Mouse (Mus musculus) right cerebral cortex, postnatal 36 days (tissue): Measurements from ENCODE around the gene Olfr160.

Experiments used
- DNase-seq, 2 experiments: peaks; one replicate each; pipeline ENCODE4 v3.0.0; 2022; ENCODE audit warnings: low spot score in 2 of 2, mixed read lengths in 1 of 2

Gene Olfr160

DNA sequence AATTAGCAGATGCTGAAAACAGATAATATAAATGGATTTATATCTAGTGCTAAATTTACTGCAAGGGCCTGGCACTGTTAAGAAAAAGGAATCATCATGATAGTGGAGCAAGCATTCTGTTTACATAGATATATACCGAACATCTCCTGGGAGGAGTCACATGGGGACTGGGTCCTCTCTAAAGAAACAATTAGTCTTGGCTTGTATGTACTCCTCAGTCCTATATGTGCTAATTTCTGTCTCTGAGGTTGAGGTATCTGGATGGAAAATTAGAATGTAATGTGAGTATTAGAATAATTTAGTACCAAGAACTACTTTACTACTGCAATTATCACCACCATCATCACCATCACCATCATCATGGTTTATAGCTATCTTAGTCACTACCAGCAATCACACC is at the start of gene Olfr160:
TSS of gene Olfr160 (minus strand) at position 101 of the 400 bp plus-strand sequence.
- no peak for DNase-seq

DNA sequence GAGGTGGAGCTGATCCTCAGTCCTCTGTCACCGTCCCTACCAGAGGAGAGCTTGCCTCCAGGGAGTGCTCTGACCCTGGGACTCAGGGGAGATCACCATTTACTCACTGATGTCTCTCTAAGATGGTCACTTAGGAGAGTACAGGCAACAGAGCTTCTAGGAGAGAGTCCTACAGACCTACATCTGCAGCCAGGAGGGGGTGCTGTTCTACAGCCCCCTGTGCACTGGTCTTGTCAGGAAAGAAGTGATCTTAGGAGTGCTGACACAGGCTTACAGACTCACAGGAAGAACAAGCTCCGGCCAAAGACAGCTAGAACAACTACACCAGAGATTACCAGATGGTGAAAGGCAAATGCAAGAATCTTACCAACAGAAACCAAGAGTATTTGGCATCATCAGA is 46.5 kb upstream of the Olfr160 start:
- DNase-seq, result no peak

DNA sequence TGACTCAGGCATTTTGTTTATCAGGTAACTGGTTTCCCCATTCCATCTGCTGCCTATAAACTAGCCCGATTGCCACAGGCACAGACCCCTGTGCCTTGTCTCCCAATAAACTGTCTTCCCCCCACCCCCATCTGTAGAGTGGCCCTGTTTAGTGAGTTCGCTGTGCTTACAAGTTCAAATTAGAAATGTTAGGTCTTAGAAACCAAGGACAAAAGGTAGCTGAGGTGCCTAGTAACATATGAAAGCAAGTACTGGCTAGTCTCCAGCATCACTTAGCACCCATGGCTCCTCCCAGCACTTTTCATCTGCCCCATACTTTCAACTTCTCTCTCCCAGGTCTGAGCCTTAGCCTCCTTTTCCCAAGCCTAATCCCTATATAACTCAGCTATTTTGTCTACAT is 45.7 kb upstream of the Olfr160 start:
- DNase-seq, result no peak

DNA sequence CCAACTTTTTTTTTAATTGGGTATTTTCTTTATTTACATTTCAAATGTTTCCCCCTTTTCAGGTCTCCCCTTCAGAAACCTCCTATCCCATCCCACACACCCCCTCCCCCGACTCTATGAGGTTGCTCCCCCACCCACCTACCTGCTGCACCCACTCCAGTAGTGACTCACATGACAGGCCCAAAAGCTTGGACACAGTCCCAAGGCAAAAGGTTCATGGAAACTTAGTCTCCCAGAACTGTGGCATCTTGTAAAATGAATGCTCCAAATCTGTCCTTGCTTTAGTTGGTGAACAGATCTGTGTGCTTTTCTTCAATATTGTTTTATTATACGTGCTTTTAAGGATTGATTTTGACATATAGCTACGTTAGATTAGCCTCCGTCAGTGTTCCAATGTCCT is 36.0 kb upstream of the Olfr160 start:
- no peak for DNase-seq

DNA sequence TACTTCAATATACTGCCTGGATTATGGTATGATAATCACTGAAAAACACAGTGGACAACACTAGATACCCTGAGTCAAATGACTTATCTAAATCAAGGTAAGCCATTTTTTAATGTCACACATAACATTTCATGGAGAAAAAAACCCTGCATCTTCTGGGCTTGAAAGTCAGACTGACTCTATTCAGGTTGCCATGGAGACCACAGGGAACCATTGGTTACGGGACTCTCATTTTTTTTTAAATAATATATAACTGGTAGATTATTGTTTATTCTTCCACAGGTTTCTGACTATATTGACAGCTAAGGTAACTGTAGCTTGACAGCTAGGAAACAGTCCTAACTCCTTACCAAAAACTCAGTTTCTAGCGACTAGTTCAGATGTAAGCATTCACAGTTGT is 35.4 kb upstream of the Olfr160 start:
- no peak for DNase-seq

DNA sequence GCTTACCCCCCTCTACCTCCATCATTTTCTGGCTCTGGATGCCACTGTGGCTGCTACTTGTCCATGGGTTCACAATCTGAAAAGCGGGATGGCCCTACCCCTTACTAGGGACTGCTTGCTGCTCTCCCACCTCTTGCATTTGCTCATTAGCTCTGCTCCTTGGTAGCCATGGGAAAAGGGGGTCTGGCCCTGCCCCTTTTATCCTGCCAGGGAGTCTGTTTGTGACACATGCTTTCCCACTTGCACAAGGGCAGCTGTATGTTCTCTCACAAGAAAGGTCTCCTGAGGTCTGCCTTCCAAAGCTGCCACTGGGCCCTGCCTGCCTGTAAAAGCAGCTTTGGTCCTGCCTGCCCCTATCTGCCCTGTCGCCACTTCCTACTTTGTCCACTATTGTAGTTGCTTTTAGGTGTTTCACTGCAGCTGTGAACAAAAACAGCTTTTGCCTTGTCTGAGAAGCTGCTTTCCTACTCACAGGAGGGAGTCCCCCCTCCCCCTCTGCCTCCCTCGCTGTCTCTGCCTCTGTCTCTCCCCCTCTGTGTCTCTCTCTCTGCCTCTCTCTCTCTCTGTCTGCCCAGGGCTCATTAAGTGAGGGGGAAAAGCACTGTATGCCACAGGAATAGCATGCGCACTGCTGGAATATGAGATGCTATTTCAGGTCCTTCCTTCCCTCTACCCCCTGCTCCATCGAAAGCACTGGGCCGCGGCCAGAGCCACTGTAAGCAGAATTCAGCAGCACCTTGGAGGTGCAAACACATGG is 34.4 kb upstream of the Olfr160 start:
- DNase-seq, result peak; percentile 12 to 28

DNA sequence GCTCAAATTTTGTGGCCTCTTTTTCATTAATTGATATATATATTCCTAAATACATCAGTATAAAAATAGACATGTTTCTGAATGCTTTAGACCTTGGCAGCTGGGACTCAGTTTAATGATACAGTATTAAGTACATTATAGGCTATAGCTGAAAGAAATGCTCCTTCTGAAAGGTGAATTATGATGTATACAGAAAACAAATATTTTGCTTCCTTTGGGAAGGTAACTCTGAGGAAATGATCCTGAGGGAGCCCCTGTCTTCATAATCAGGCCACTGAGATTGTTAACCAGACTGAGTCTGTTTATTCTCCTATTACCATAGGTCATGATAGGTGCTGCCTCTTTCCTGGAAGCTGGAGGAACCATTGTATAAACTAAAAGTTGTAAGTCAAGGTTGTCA is 28.8 kb upstream of the Olfr160 start, which contains the start of gene Olfr874:
TSS of gene Olfr874 (plus strand) at position 301 of the 400 bp plus-strand sequence.
- no peak for DNase-seq

DNA sequence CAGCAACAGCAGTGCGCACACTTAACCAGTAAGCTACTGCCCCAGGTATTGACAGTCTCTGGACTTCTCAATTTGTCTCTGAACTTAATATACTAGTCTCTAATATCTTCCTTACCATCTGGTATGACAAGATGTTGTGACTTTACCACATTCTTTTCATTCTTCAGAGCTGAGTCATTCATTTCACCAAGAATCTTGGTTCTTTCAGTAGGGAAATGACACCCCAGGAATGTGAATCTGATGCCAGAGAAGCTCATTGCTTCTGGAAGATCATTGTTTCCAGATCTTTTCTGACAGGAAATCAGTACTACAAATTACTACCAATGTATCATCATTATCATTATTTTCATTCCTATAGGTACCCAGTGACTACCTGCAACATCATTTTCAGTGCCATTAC is 18.3 kb upstream of the Olfr160 start:
- DNase-seq, result no peak

DNA sequence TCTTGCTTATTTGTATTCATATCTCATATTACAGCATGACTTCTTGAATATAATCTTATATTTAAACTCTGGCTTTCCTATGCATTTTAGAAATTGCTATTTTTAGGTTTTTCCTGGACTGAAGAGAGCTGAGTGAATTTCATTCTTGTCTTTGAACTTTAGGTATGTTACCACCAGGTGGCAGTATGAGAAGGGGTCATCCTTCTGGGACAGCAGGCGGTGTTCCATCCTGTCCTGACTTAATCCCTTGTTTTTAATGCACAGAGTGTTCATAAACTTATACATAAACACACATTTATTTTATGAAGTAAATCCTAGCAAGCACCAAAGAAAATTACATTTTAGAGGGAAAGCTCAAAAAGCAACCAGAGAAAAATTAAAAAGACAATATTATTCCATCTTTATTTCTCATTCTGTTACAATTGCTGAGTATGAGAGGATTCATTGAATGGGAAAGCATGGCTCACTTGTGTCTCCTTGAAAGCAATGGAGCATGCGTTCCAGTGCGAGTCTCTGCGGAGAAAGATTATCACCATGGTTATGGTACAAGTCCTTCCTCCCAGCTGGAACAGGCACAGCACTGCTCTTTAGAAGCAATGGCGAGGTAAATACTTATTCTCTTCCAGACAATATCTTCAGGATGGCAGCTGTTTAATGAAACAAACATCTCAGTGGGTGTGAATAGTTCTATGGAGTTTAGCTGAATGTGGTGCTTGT is 25.9 kb downstream of the Olfr160 start:
- DNase-seq, result no peak

DNA sequence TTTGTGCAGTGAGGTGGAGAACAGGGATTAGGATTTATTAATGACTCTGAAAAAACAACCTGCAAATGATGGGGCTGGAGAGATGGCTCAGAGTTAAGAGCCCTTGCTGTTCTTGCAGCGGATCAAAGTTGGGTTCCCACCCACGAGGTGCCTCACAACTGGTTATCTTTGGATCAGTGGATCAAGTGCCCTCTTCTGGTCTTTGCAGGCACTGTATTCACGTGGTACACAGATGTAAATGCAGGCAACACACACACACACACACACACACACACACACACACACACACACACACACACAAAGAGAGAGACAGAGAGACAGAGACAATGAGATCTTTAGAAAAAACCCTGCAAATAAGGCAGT is 28.1 kb downstream of the Olfr160 start:
- DNase-seq, result no peak

DNA sequence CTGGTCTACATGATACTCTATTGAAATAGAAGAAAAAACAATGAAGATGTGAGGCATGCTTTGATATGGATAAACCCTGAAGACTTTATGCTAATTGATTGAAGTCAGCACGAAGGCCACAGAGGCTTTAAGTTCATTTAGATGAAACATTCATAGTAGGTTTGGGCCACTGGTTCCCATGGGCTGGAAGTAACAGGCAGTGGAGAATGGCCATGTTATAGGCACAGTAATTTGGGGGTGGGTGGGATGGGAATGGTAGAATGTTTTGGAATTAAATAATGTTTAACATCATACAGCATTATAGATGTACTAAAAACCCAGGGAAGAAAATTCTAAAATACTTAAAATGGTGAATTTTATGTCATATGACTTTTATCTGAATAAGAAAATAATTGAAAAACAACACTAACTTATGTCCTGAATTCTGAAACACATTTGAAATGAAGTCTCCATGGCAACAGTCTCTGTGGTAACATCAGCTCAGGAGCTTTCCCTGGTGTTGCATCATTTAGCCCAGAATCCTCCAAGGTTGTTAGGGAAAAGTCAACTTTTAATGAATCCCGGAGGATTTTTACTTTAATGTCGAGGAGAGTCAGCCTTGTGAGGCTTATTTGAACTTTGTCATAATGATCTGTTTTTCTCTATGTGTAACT is 28.6 kb downstream of the Olfr160 start:
- no peak for DNase-seq

DNA sequence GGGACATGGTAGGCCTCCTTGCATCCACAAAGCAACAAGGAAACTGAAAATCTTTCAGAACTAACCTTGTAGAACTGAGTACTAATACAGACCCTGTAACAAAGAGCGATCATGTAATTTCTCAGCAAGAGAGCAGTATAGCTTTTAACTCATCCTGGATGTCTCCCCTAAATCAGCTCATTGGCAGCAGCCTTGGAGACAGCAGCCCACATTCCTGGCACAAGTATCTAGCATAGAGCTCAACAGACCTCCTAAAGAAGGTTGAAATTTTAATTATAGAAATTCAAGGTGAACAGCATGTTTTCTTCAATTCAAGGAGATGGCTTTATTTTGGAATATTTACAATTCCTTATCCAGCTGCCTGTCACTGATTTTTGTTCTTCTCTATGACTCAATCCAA is 34.9 kb downstream of the Olfr160 start:
- no peak for DNase-seq

DNA sequence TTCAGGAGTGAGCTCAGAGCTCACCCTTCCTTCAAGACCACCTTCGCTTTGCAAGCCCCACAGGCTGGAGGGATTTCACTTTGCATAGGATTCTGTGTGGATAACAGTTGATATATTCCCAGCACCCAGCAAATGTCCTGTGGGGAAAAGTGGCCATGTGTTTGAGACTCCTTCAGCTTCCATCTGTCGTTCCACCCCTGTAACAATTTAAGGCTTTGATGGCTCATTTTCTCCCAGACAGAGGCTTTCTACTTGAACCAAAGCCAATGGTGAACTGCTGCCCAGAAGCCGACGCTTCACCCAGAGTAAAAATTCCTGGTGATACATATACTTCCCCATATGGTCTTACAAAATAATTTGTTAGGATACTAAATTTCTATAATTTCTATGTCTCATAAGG is 40.8 kb downstream of the Olfr160 start:
- DNase-seq, result peak; percentile 28 to 74

DNA sequence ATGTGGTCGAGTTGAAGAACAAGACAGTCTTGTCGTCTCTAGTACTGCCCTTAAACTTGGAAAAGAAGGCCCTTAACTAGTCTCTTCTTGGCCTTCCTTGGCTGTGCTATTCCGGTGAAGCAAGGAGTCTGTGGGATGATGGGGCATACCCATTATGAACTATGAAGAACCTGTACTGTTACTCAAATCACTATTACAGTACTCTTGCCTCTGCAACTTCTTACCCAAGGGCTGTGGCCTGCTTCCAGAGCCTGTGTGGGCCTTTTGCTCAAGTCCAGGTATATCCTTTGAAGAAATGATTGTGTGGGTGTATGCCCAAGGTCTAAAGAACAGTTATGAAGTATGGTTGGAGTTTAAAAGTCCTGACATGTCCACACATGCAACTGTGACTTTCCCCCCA is 45.8 kb downstream of the Olfr160 start:
- no peak for DNase-seq

DNA sequence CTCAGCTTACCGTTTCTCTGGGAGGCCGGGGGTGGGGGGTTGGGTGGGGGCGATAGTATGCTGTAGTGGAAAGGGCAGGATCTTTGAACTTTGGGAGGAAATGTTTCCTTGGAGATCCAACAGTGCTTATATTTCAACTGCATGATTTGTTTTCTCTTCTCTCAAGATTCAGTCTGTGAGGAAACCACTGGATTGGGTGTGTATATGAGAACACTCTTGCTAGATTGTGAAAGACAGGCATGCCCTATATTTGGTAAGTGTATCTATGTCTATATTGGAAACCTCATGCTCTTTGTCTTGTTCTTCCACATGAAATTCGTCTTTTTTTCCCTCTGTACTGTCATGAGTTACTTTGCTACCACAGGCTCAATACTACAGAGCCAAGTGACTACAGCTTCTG is 46.4 kb downstream of the Olfr160 start:
- DNase-seq, result no peak

DNA sequence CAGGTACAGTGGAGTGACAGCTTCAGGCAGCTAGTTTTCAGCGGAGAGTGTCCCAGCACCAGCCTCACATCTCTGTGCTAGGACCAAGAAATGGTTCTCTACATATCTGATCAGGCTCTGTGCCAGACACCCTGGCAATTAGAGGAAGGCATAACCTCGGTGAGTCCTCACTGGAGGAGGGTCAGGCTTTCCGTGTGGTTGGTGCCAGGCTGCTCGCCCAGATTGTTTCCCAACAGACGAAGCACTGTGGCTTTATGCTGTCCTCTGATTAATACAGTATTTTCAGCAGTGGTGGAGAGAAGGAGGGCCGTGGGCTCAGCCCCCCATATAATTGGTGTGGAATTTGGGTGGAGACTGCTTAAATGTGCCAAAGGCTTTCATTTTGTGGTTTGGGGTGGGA is 46.9 kb downstream of the Olfr160 start, which contains the start of gene Panx3:
TSS of gene Panx3 (minus strand) at position 121 of the 400 bp plus-strand sequence.
- no peak for DNase-seq

DNA sequence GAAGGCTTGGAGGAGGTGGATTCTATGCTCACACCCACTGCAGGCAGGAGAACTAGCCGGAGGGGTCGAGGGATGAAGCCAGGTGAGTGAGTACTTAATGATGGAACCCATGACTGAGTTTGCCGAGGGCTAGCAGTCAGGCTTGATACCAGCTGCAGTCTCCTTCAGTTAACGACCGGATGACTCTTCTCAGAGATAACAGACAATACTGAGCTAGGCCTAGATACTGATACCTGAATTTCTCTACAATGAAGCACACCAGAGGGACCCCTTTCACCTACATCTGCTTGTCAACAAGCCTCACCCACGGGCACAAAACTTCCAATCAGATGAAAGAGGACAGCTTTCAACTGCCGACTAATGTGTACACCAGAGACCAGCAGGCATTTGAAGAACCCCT is 50.0 kb downstream of the Olfr160 start:
- no peak for DNase-seq

DNA sequence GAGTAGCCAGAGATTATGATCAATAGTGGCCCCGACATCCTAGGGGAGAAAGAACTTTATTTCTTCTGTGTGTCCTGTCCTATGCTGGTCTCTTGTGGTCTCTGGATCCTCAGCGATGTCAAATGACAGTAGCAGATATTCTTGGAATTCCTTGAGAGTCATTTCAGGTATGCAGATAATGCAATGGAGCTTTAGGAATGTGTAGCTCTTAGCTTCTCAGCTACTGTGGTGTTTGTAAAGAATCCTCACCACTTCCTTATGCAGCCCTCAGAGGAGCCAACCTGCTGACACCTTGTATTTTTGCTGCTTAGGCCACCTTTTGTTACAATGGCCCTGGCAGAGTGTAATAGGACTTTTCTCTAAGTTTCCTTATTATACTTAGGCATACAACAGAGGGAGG is 51.4 kb downstream of the Olfr160 start:
- no peak for DNase-seq

DNA sequence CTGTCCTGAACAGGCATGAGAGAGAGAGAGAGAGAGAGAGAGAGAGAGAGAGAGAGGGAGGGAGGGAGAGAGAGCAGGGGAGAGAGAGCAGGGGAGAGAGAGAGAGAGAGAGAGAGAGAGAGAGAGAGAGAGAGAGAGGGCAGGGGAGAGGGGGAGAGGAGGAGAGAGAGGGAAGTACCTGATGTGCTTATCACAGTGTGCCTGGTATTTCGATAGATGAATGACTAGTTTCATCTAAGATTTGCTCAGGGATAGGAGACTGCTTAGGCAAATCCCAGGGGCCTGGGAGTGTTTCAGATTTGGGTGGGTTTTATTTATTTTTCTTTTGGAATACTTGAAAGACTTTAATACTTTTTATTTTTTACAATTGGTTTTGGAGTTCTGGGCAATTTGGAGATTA is 52.8 kb downstream of the Olfr160 start:
- no peak for DNase-seq

DNA sequence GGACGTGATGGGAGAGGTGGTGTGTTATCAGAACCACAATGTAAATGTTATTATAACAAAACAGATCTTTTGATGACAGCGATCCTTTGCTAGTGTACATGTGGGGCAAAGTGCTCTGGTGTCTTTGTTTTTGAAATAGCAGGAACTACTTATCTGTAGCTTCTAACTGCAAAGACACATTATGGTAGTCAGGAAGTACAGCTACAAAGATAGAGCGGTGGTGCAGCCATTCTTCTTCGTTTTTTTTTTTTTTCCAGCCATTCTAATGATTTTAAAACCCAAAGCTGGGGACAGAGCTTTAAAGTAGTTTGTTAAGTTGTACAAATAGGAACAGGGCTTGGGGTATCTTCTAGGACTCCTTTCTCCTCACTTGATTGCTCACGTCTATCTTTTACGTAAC is 56.6 kb downstream of the Olfr160 start:
- no peak for DNase-seq
